Mouse (Mus musculus) CH12.LX (cell line): ENCODE results near the gene Tomm40. TPM values are rescaled to one million over a fixed set of nuclear protein-coding genes. Genes with fewer than 3 reads are reported as not detected.

Source experiments
- DNase-seq: peaks from one replicate; pipeline ENCODE4 v3.0.0-alpha.2; 2013; ENCODE audit errors: extremely low read depth
- H3K27ac ChIP-seq: 2 replicates; pipeline ENCODE4 v1.5.1; 2012; ENCODE audit warnings: low read depth, mild to moderate bottlenecking, control low read depth, moderate library complexity; ENCODE audit not compliant: insufficient read depth
- H3K27me3 ChIP-seq: replicated peaks from 2 replicates; pipeline ENCODE3; 2012; ENCODE audit warnings: inconsistent platforms
- H3K36me3 ChIP-seq, 2 experiments: replicated peaks in 1 of 2; 2 replicates each; pipeline versions ENCODE3 to v1.6.1; 2012; ENCODE audit warnings: inconsistent platforms in 1 of 2, low read length in 1 of 2, mild to moderate bottlenecking in 1 of 2, mixed read lengths in 1 of 2, moderate library complexity in 1 of 2; ENCODE audit not compliant: control insufficient read depth in 1 of 2, insufficient read depth in 1 of 2
- H3K4me1 ChIP-seq, 2 experiments: 2 replicates each; pipeline ENCODE4 v1.6.1; 2012; ENCODE audit warnings: inconsistent platforms in 1 of 2, moderate library complexity in 1 of 2; ENCODE audit not compliant: insufficient read depth in 2 of 2, control insufficient read depth in 1 of 2
- H3K4me2 ChIP-seq: 2 replicates; pipeline ENCODE4 v1.6.1; 2012; ENCODE audit warnings: low read depth, mild to moderate bottlenecking, control low read depth; ENCODE audit not compliant: poor library complexity, insufficient read depth, severe bottlenecking
- H3K4me3 ChIP-seq, 3 experiments: fragments of 150-350 bp in 1 of 3; sonication (generic) in 1 of 3; replicated peaks in 1 of 3; 2 replicates each; pipeline versions ENCODE3 to v1.5.1; 2011 to 2012; ENCODE audit warnings: low read depth in 2 of 3, low read length in 2 of 3, mild to moderate bottlenecking in 2 of 3, moderate library complexity in 2 of 3, control low read depth in 1 of 3, improper control_type of control experiment in 1 of 3, inconsistent platforms in 1 of 3, mixed read lengths in 1 of 3; ENCODE audit not compliant: poor library complexity in 1 of 3
- H3K79me2 ChIP-seq: replicated peaks from 2 replicates; pipeline ENCODE4 v1.6.1; 2012; ENCODE audit warnings: mild to moderate bottlenecking, moderate library complexity; ENCODE audit not compliant: control insufficient read depth, poor library complexity, insufficient read depth, severe bottlenecking; ENCODE audit errors: extremely low read depth
- H3K9ac ChIP-seq: 2 replicates; pipeline ENCODE4 v1.6.1; 2012; ENCODE audit warnings: low read depth, mild to moderate bottlenecking, control low read depth, moderate library complexity; ENCODE audit not compliant: insufficient read depth
- H3K9me3 ChIP-seq: replicated peaks from 2 replicates; pipeline ENCODE3; 2012; ENCODE audit warnings: low read length, inconsistent platforms, mixed read lengths
- BHLHE40 ChIP-seq: IDR thresholded peaks from 2 replicates; pipeline ENCODE4 v1.6.1; 2011; ENCODE audit warnings: mild to moderate bottlenecking, low read depth, low read length, improper control_type of control experiment
- CHD1 ChIP-seq: IDR thresholded peaks from 2 replicates; pipeline ENCODE4 v1.6.1; 2012; ENCODE audit warnings: low read depth, low read length, improper control_type of control experiment, inconsistent platforms
- CHD2 ChIP-seq: IDR thresholded peaks from 2 replicates; pipeline ENCODE4 v1.6.1; 2011; ENCODE audit warnings: low read length, improper control_type of control experiment
- CTCF ChIP-seq, 2 experiments: IDR thresholded peaks in 1 of 2; conservative IDR thresholded peaks in 1 of 2; 2 replicates each; pipeline ENCODE4 v1.5.1; 2011 to 2012; ENCODE audit warnings: low read depth in 2 of 2, low read length in 2 of 2, improper control_type of control experiment in 1 of 2, inconsistent platforms in 1 of 2, mild to moderate bottlenecking in 1 of 2, moderate library complexity in 1 of 2
- ELF1 ChIP-seq: IDR thresholded peaks from 2 replicates; pipeline ENCODE4 v1.6.1; 2014; ENCODE audit warnings: low read depth, mild to moderate bottlenecking, inconsistent platforms, low read length, improper control_type of control experiment
- ETS1 ChIP-seq: conservative IDR thresholded peaks from 2 replicates; pipeline ENCODE4 v1.6.1; 2012; ENCODE audit warnings: low read depth, mild to moderate bottlenecking, inconsistent platforms, low read length, improper control_type of control experiment, moderate library complexity
- HCFC1 ChIP-seq: IDR thresholded peaks from 2 replicates; pipeline ENCODE4 v1.6.1; 2012; ENCODE audit warnings: low read depth, mild to moderate bottlenecking, inconsistent platforms, low read length, improper control_type of control experiment
- IRF4 ChIP-seq: IDR thresholded peaks from 2 replicates; pipeline ENCODE4 v1.6.1; 2014; ENCODE audit warnings: low read depth, mild to moderate bottlenecking, inconsistent platforms, low read length, improper control_type of control experiment
- JUN ChIP-seq: IDR thresholded peaks from 2 replicates; pipeline ENCODE4 v1.6.1; 2011; ENCODE audit warnings: low read depth, mild to moderate bottlenecking, low read length, improper control_type of control experiment, moderate library complexity; ENCODE audit not compliant: insufficient read depth
- JUND ChIP-seq: conservative IDR thresholded peaks from 2 replicates; pipeline ENCODE4 v1.6.1; 2011; ENCODE audit warnings: low read depth, low read length, improper control_type of control experiment
- KAT2A ChIP-seq: IDR thresholded peaks from 2 replicates; pipeline ENCODE4 v1.6.1; 2012; ENCODE audit warnings: low read length, improper control_type of control experiment, inconsistent platforms; ENCODE audit not compliant: insufficient replicate concordance
- MAFK ChIP-seq: IDR thresholded peaks from 2 replicates; pipeline ENCODE4 v1.6.1; 2011; ENCODE audit warnings: low read length, improper control_type of control experiment; ENCODE audit not compliant: insufficient replicate concordance
- POLR2A ChIP-seq: IDR thresholded peaks from 2 replicates; pipeline ENCODE4 v1.6.1; 2011; ENCODE audit warnings: low read depth, mild to moderate bottlenecking, improper control_type of control experiment, low read length
- POLR2AphosphoS2 ChIP-seq: IDR thresholded peaks from 2 replicates; pipeline ENCODE4 v1.6.1; 2011; ENCODE audit warnings: low read depth, low read length, improper control_type of control experiment
- SMC3 ChIP-seq: IDR thresholded peaks from 2 replicates; pipeline ENCODE4 v1.6.1; 2011; ENCODE audit warnings: low read depth, low read length, improper control_type of control experiment
- TCF12 ChIP-seq: IDR thresholded peaks from 2 replicates; pipeline ENCODE4 v1.6.1; 2014; ENCODE audit warnings: low read depth, mild to moderate bottlenecking, inconsistent platforms, low read length, improper control_type of control experiment
- ZC3H11A ChIP-seq: IDR thresholded peaks from 2 replicates; pipeline ENCODE4 v1.6.1; 2012; ENCODE audit warnings: low read depth, mild to moderate bottlenecking, inconsistent platforms, low read length, improper control_type of control experiment
- ZNF384 ChIP-seq: IDR thresholded peaks from 2 replicates; pipeline ENCODE4 v1.6.1; 2012; ENCODE audit warnings: low read depth, low read length, improper control_type of control experiment, inconsistent platforms
- dilution Hi-C: fragments of 300-500 bp; cut with MboI; formaldehyde crosslinking; loops from 2 replicates; pipeline ENCODE4 v1.14.3; 2020; ENCODE audit warnings: low sequenced_read_pairs; ENCODE audit not compliant: extremely low pct_unique_long_range_greater_than_20kb, extremely low pct_ligation_motif_present
- in situ Hi-C: fragments of 300-500 bp; cut with MboI; formaldehyde crosslinking; loops from 3 replicates; pipeline ENCODE4 v1.14.3; 2019; ENCODE audit warnings: low sequenced_read_pairs, low pct_ligation_motif_present, low pct_unique_long_range_greater_than_20kb, mixed read lengths
- polyA plus RNA-seq: library from polyadenylated mRNA; unstranded; fragments of >175 nt; gene quantifications from 2 replicates; pipeline ENCODE4 v1.2.1, GENCODE M21; 2012; ENCODE audit warnings: low read depth; ENCODE audit not compliant: insufficient read length
- total RNA-seq, 2 experiments: library from RNA; depleted of rRNA; stranded (reverse); fragments of 300-350 nt in 1 of 2; fragments of >200 nt in 1 of 2; gene quantifications; 2 replicates each; pipeline ENCODE4 v1.2.3; 2012 to 2014

Gene Tomm40
- total and polyA plus RNA-seq, 3 experiments, result 115 to 221 (median 179) TPM

- Histone ChIP-seq H3K9me3 (peaks cover 5% of the 10 kb centered on the region), H3K4me1 (0 out of 4 replicates have a peak, but pooled peaks cover 0 to under 1% of the 10 kb centered on the region in 2 experiments)
- TF ChIP-seq JUND, result no peak
- no peak for TF ChIP-seq BHLHE40
- TF ChIP-seq KAT2A, result no peak
- TF ChIP-seq TCF12, result no peak
- no peak for TF ChIP-seq ZNF384
- no peak for TF ChIP-seq SMC3
- TF ChIP-seq POLR2AphosphoS2, result no peak
- TF ChIP-seq IRF4, result no peak
- no peak for TF ChIP-seq CTCF (conservative IDR thresholded peaks at IDR 0.05 in 1 of 2, IDR thresholded peaks at IDR 0.05 in 1 of 2; ENCODE audit: low read depth in 2 of 2, low read length in 2 of 2)
- no peak for TF ChIP-seq CHD1
- TF ChIP-seq ETS1, result no peak
- TF ChIP-seq, all 38 proteins: peak for 0
- Histone ChIP-seq H3K4me3 (no peak within 1 kb of the TSS), H3K27me3 (no peaks in the 10 kb centered on the region), H3K4me2 (no peak within 1 kb of the TSS), H3K79me2 (no peaks in the 10 kb centered on the region), H3K36me3 (peaks cover 10 to 14% of the 10 kb centered on the region in 2 experiments), H3K27ac (no peak within 1 kb of the TSS), H3K9ac (no peak within 1 kb of the TSS)
- dilution Hi-C loops, result no loop called here
- no peak for DNase-seq
- in situ Hi-C loops, result no loop called here
Measured at GRCm38 (mm10) chr7:19691873-19692865, 23.1 kb downstream of the Tomm40 start, which contains the start of gene Apoc1. Apoc1 (minus strand) TSS chr7:19692660.

GRCm38 (mm10) chr7:19691434-19691833 lies 23.8 kb downstream of the Tomm40 start:
- H3K27me3 ChIP-seq, result no peaks in the 10 kb centered on the region
- no peak overlapping the region for H3K4me2 ChIP-seq
- H3K4me3 ChIP-seq, result no peak overlapping the region
- H3K9ac ChIP-seq, result no peak overlapping the region
- peaks cover 3 to 7% of the 10 kb centered on the region in 2 experiments for H3K36me3 ChIP-seq
- in situ Hi-C loops, result no loop called here
- H3K79me2 ChIP-seq, result no peaks in the 10 kb centered on the region
- H3K9me3 ChIP-seq, result peaks cover under 1% of the 10 kb centered on the region
- TF ChIP-seq CHD2 (no peak), POLR2A (no peak), HCFC1 (no peak), ELF1 (no peak), JUN (no peak), MAFK (no peak), CTCF (conservative IDR thresholded peaks at IDR 0.05 in 1 of 2, IDR thresholded peaks at IDR 0.05 in 1 of 2; ENCODE audit: low read depth in 2 of 2, low read length in 2 of 2) (no peak), ZC3H11A (no peak)
- H3K27ac ChIP-seq, result no peak overlapping the region
- H3K4me1 ChIP-seq, result peaks cover 0 to 8% of the 10 kb centered on the region in 2 experiments; a peak in 1 of 4 replicates
- DNase-seq, result no peak
- dilution Hi-C loops, result no loop called here
